Mouse (Mus musculus) MEL-GATA-1-ER (cell line): ENCODE measurements around the gene Trh.
A peak's percentile ranks its signal among the peaks of the same experiment; 100 is the strongest.

Source experiments
- DNase-seq: peaks from one replicate; pipeline ENCODE4 v3.0.0-alpha.2; 2012; ENCODE audit warnings: low read depth; ENCODE audit errors: extremely low read depth

Trh gene

GRCm38 (mm10) chr6:92224981-92225380, 19.5 kb downstream of the Trh start:
- DNase-seq = no peak

- DNase-seq = no peak
Observed at GRCm38 (mm10) chr6:92222021-92222420, 22.4 kb downstream of the Trh start.

- DNase-seq = no peak
Observed at GRCm38 (mm10) chr6:92221604-92222003, 22.8 kb downstream of the Trh start.

- DNase-seq = no peak
Observed at GRCm38 (mm10) chr6:92219445-92219844, 25.0 kb downstream of the Trh start.

- DNase-seq = peak; percentile 76
Observed at GRCm38 (mm10) chr6:92214773-92215449, 29.5 kb downstream of the Trh start, which contains the start of gene Rbsn. TSS of gene Rbsn (minus strand) at chr6:92214925.

- DNase-seq = peak; percentile 14
Observed at GRCm38 (mm10) chr6:92214055-92214772, 30.2 kb downstream of the Trh start.

- DNase-seq = no peak
Observed at GRCm38 (mm10) chr6:92199414-92199813, 45.0 kb downstream of the Trh start.
